Mouse (Mus musculus) spleen, postnatal 14 days (tissue): Measurements from ENCODE around the gene Nol6.
"Not testable (repeated sequence)": the region's sequence is repeated elsewhere in the genome, so short reads cannot be mapped to it uniquely, and the experiment has no call there.

Experiments used
- DNase-seq, 2 experiments: peaks; one replicate each; pipeline ENCODE4 v3.0.0; 2021 to 2022; ENCODE audit warnings: low spot score in 2 of 2

Nol6 gene

GRCm38 (mm10) chr4:41084819-41085218, 39.4 kb downstream of the Nol6 start:
- no peak for DNase-seq

- not testable (repeated sequence) for DNase-seq
Observed at GRCm38 (mm10) chr4:41082803-41083202, 41.5 kb downstream of the Nol6 start.

GRCm38 (mm10) chr4:41081733-41082132, 42.5 kb downstream of the Nol6 start:
- no peak for DNase-seq

- no peak for DNase-seq
Observed at GRCm38 (mm10) chr4:41078726-41079125, 45.5 kb downstream of the Nol6 start.

- DNase-seq = no peak
Observed at GRCm38 (mm10) chr4:41074461-41074860, 49.8 kb downstream of the Nol6 start.

GRCm38 (mm10) chr4:41073008-41073817, 51.0 kb downstream of the Nol6 start:
- no peak for DNase-seq

GRCm38 (mm10) chr4:41071500-41072429, 52.5 kb downstream of the Nol6 start:
- no peak for DNase-seq

- no peak for DNase-seq
Observed at GRCm38 (mm10) chr4:41065196-41065595, 59.1 kb downstream of the Nol6 start.
